Mouse (Mus musculus) forelimb bud, embryonic 11.5 days (tissue): Measurements from ENCODE around the gene Crkl.

Experiments
- DNase-seq: peaks from one replicate; pipeline ENCODE4 v3.0.0-alpha.2; 2012; ENCODE audit warnings: low read depth, low spot score

Crkl gene

DNA sequence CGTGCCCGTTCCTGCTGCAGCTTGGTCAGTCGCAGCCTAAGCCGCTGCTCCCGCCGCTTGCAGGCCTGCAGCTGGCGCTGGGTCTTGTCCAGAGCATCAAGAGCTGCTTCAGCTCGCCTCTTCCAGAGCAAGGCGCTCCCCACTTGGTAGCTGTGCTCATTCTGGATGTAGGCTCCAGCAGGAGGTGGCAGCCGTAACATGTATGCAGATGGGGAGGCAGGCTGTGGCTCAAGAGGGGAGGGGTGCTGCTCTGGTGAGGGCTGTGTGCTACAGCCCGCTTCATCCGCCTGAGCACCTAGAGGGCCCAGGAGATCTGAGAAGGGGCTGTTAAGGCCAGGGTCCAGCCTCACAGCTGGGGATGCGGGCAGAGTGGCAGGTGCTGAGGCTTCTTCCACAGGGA, 76.5 kb downstream of the Crkl start:
- no peak for DNase-seq

DNA sequence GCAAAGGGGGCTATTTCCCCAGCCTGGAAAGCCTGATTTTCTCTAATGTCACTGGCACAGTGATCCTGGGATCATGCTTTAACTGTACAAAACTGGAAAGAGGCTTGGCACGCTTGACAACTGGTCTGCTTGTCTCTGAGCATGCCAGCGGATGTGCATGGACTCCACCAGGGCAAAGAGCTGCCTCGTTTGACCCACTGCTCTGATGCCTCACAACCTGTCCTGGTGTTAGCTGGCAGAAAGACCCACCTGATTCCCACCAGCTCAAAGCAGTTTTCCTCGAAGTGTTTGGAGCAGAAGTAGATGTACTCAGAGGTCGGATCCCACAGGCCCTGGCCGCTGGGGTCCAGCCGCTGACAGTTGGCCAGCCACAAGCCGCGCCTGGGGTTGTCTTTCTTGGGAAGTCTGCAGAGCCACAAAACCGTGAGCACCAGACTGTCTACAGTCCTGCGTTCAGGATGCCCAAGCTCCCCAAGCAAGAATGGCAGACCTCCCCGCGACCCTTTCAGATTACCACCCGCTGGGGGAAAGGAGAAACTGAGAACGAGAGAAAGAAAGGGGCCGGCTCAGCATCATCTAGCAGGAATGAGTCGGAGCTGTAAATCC, 78.3 kb downstream of the Crkl start:
- DNase-seq: no peak

DNA sequence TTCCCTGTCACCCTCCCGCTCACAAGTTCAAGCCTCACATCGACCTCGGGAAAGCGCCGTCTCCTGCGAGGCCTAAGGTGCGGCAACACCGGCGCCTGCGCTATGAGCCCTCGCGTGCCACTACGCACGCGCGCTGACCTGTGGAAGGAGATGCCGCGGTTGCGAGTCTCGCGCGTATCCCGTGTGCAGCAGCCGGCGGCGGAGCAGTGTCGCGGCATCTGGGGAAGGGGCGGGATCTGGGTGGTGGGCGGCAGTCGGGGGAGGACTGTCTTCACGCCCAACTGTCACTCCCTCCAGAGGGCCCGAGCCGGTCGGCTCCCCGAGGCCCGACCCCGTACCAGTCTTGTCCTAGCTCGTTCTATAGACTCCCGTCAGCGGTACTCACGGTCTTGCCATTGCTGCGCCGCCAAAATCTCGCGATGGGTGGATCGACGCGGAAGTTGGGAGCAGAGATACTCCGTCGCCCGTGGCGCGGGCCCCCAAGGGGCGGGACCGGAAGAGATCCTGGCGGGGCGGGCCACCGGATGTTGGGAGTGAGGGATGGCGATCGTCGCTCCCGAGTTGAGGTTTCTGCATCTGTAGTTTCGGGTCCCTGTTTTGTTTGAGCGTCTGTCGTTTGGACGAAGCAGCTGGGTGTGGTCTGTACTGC, 79.0 kb downstream of the Crkl start, which contains the start of gene Thap7:
TSS of gene Thap7 (minus strand) at position 497 of the 649 bp plus-strand sequence.
- DNase-seq: peak; percentile 97

GRCm38 (mm10) chr16:17532271-17532670, 80.5 kb downstream of the Crkl start:
- DNase-seq: no peak

DNA sequence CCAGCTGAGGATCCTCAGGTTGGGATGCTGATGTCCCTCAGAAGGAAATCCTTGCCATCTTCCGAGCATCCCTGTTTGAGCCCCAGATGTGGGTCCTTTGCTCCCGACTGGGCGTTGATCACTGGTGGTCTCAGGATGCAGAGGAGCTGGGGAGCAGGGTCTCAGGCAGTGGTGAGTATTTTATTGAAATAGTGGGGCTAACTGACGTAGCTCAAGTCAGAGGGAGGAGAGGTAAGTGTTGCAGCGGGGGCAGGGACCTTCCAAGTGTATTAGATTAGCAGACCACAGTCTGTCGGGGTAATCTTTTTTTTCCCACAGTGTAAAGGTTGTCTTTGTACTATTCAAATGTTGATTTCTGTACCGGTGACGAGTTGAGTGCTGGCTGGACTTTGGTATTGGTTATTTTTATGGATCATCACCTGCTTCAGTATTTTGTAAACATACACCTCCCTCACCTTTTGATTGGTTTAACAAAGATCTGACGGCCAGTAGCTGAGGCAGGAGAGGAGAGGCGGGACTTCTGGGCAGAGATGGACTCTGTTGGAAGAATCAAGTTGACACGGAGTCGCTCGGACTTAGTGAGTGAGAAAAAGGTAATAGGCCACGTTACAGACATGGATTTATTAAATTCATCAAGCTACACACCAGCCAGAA, 81.0 kb downstream of the Crkl start:
- no peak for DNase-seq

- DNase-seq: no peak
Observed at GRCm38 (mm10) chr16:17536584-17536983, 84.8 kb downstream of the Crkl start.
